Mouse (Mus musculus): ENCODE measurements around the gene Tanc1. TPM values are rescaled to one million over a fixed set of nuclear protein-coding genes. Genes with fewer than 3 reads are reported as not detected.
A peak's percentile ranks its signal among the peaks of the same experiment; 100 is the strongest.

The Tanc1 gene
- polyA plus RNA-seq, 1 experiment from 2014 or later, result 2.4 TPM

- ATAC-seq (ENCODE audit: insufficient read depth), result no peak
- H3K27me3 ChIP-seq, result no peaks in the 10 kb centered on the region
- H3K36me3 ChIP-seq (replicated peaks), result no peaks in the 10 kb centered on the region
- no peaks in the 10 kb centered on the region for H3K9me3 ChIP-seq (replicated peaks)
- peaks cover 31% of the 10 kb centered on the region for H3K4me1 ChIP-seq (replicated peaks)
- no peak overlapping the region for H3K9ac ChIP-seq
- H3K4me3 ChIP-seq (replicated peaks), result no peak overlapping the region
- no peak overlapping the region for H3K4me2 ChIP-seq
- no peak overlapping the region for H3K27ac ChIP-seq (replicated peaks)
- WGBS (ENCODE audit: insufficient replicate concordance), result 63% methylated on average over 8 of the region's 8 CpGs
Observed at GRCm38 (mm10) chr2:59672686-59673085, 60.8 kb downstream of the Tanc1 start.

- H3K9me3 ChIP-seq (replicated peaks), result no peaks in the 10 kb centered on the region
- no peaks in the 10 kb centered on the region for H3K27me3 ChIP-seq
- no peak overlapping the region for H3K27ac ChIP-seq (replicated peaks)
- H3K9ac ChIP-seq, result no peak overlapping the region
- no peak overlapping the region for H3K4me3 ChIP-seq (replicated peaks)
- 54% methylated on average over 6 of the region's 6 CpGs for WGBS (ENCODE audit: insufficient replicate concordance)
- H3K36me3 ChIP-seq (replicated peaks), result no peaks in the 10 kb centered on the region
- peaks cover 31% of the 10 kb centered on the region for H3K4me1 ChIP-seq (replicated peaks)
- no peak overlapping the region for H3K4me2 ChIP-seq
- no peak for ATAC-seq (ENCODE audit: insufficient read depth)
Observed at GRCm38 (mm10) chr2:59673351-59673750, 61.5 kb downstream of the Tanc1 start.

- Histone ChIP-seq H3K36me3 (replicated peaks) (no peaks in the 10 kb centered on the region), H3K4me1 (replicated peaks) (peaks cover 31% of the 10 kb centered on the region), H3K4me3 (replicated peaks) (no peak overlapping the region), H3K27me3 (no peaks in the 10 kb centered on the region), H3K9ac (no peak overlapping the region), H3K27ac (replicated peaks) (no peak overlapping the region), H3K4me2 (no peak overlapping the region), H3K9me3 (replicated peaks) (no peaks in the 10 kb centered on the region)
- WGBS (ENCODE audit: insufficient replicate concordance), result 58% methylated on average over 1 of the region's 1 CpGs
- ATAC-seq (ENCODE audit: insufficient read depth), result no peak
Observed at GRCm38 (mm10) chr2:59673877-59674276, 62.0 kb downstream of the Tanc1 start.

GRCm38 (mm10) chr2:59675270-59675995 lies 63.6 kb downstream of the Tanc1 start:
- ATAC-seq (ENCODE audit: insufficient read depth), result peak; percentile 51; the same call in 1 of the 2 replicates
- Histone ChIP-seq H3K4me3 (replicated peaks) (no peak overlapping the region), H3K4me1 (replicated peaks) (peaks cover 29% of the 10 kb centered on the region), H3K36me3 (replicated peaks) (no peaks in the 10 kb centered on the region), H3K27me3 (no peaks in the 10 kb centered on the region), H3K27ac (replicated peaks) (no peak overlapping the region), H3K9me3 (replicated peaks) (no peaks in the 10 kb centered on the region), H3K9ac (no peak overlapping the region), H3K4me2 (no peak overlapping the region)
- 46% methylated on average over 17 of the region's 17 CpGs for WGBS (ENCODE audit: insufficient replicate concordance)

GRCm38 (mm10) chr2:59676041-59676440 lies 64.2 kb downstream of the Tanc1 start:
- no peak for ATAC-seq (ENCODE audit: insufficient read depth)
- no peak overlapping the region for H3K4me3 ChIP-seq (replicated peaks)
- no peak overlapping the region for H3K4me2 ChIP-seq
- no peak overlapping the region for H3K27ac ChIP-seq (replicated peaks)
- 52% methylated on average over 6 of the region's 6 CpGs for WGBS (ENCODE audit: insufficient replicate concordance)
- H3K9ac ChIP-seq, result no peak overlapping the region
- H3K36me3 ChIP-seq (replicated peaks), result no peaks in the 10 kb centered on the region
- no peaks in the 10 kb centered on the region for H3K27me3 ChIP-seq
- no peaks in the 10 kb centered on the region for H3K9me3 ChIP-seq (replicated peaks)
- H3K4me1 ChIP-seq (replicated peaks), result peaks cover 26% of the 10 kb centered on the region

- Histone ChIP-seq H3K36me3 (replicated peaks) (no peaks in the 10 kb centered on the region), H3K4me2 (no peak overlapping the region), H3K4me1 (replicated peaks) (peaks cover 26% of the 10 kb centered on the region), H3K27ac (replicated peaks) (no peak overlapping the region), H3K9me3 (replicated peaks) (no peaks in the 10 kb centered on the region), H3K27me3 (no peaks in the 10 kb centered on the region), H3K4me3 (replicated peaks) (no peak overlapping the region), H3K9ac (no peak overlapping the region)
- no peak for ATAC-seq (ENCODE audit: insufficient read depth)
- WGBS (ENCODE audit: insufficient replicate concordance), result 36% methylated on average over 6 of the region's 6 CpGs
Observed at GRCm38 (mm10) chr2:59676442-59676841, 64.6 kb downstream of the Tanc1 start.

- ATAC-seq (ENCODE audit: insufficient read depth), result no peak
- H3K27ac ChIP-seq (replicated peaks), result no peak overlapping the region
- 70% methylated on average over 10 of the region's 10 CpGs for WGBS (ENCODE audit: insufficient replicate concordance)
Observed at GRCm38 (mm10) chr2:59679424-59680020, 67.7 kb downstream of the Tanc1 start.

GRCm38 (mm10) chr2:59680736-59681135 lies 68.9 kb downstream of the Tanc1 start:
- no peak for ATAC-seq (ENCODE audit: insufficient read depth)
- 34% methylated on average over 5 of the region's 5 CpGs for WGBS (ENCODE audit: insufficient replicate concordance)
- H3K4me3 ChIP-seq (replicated peaks), result no peak overlapping the region

More at GRCm38 (mm10) chr2:59679424-59680020, 67.7 kb downstream of the Tanc1 start:
- Histone ChIP-seq H3K4me3 (replicated peaks) (no peak overlapping the region), H3K27me3 (no peaks in the 10 kb centered on the region), H3K9ac (no peak overlapping the region), H3K9me3 (replicated peaks) (no peaks in the 10 kb centered on the region), H3K4me1 (replicated peaks) (peaks cover 15% of the 10 kb centered on the region), H3K36me3 (replicated peaks) (no peaks in the 10 kb centered on the region), H3K4me2 (no peak overlapping the region)

GRCm38 (mm10) chr2:59681181-59681580 lies 69.3 kb downstream of the Tanc1 start:
- 0 out of 2 replicates have a peak, but pooled peaks cover 4% of the 10 kb centered on the region for H3K4me1 ChIP-seq (replicated peaks)
- no peaks in the 10 kb centered on the region for H3K27me3 ChIP-seq
- no peak overlapping the region for H3K9ac ChIP-seq
- no peak overlapping the region for H3K27ac ChIP-seq (replicated peaks)
- H3K4me2 ChIP-seq, result no peak overlapping the region
- ATAC-seq (ENCODE audit: insufficient read depth), result no peak
- no peaks in the 10 kb centered on the region for H3K36me3 ChIP-seq (replicated peaks)
- H3K4me3 ChIP-seq (replicated peaks), result no peak overlapping the region
- no peaks in the 10 kb centered on the region for H3K9me3 ChIP-seq (replicated peaks)
- WGBS (ENCODE audit: insufficient replicate concordance), result 42% methylated on average over 4 of the region's 4 CpGs

More at GRCm38 (mm10) chr2:59680736-59681135, 68.9 kb downstream of the Tanc1 start:
- Histone ChIP-seq H3K36me3 (replicated peaks) (no peaks in the 10 kb centered on the region), H3K27ac (replicated peaks) (no peak overlapping the region), H3K4me1 (replicated peaks) (0 out of 2 replicates have a peak, but pooled peaks cover 7% of the 10 kb centered on the region), H3K9me3 (replicated peaks) (no peaks in the 10 kb centered on the region), H3K9ac (no peak overlapping the region), H3K4me2 (no peak overlapping the region), H3K27me3 (no peaks in the 10 kb centered on the region)

GRCm38 (mm10) chr2:59684864-59685605 lies 73.2 kb downstream of the Tanc1 start:
- Histone ChIP-seq H3K9me3 (replicated peaks) (no peaks in the 10 kb centered on the region), H3K27ac (replicated peaks) (no peak overlapping the region), H3K9ac (no peak overlapping the region), H3K4me2 (no peak overlapping the region), H3K27me3 (no peaks in the 10 kb centered on the region), H3K36me3 (replicated peaks) (no peaks in the 10 kb centered on the region), H3K4me1 (replicated peaks) (no peaks in the 10 kb centered on the region), H3K4me3 (replicated peaks) (no peak overlapping the region)
- WGBS (ENCODE audit: insufficient replicate concordance), result 75% methylated on average over 16 of the region's 16 CpGs
- no peak for ATAC-seq (ENCODE audit: insufficient read depth)

GRCm38 (mm10) chr2:59685606-59685950 lies 73.7 kb downstream of the Tanc1 start:
- ATAC-seq (ENCODE audit: insufficient read depth), result no peak
- 82% methylated on average over 4 of the region's 4 CpGs for WGBS (ENCODE audit: insufficient replicate concordance)
- no peak overlapping the region for H3K9ac ChIP-seq
- H3K27me3 ChIP-seq, result no peaks in the 10 kb centered on the region
- H3K4me2 ChIP-seq, result no peak overlapping the region
- H3K36me3 ChIP-seq (replicated peaks), result no peaks in the 10 kb centered on the region
- H3K4me1 ChIP-seq (replicated peaks), result no peaks in the 10 kb centered on the region
- H3K4me3 ChIP-seq (replicated peaks), result no peak overlapping the region
- H3K27ac ChIP-seq (replicated peaks), result no peak overlapping the region
- H3K9me3 ChIP-seq (replicated peaks), result no peaks in the 10 kb centered on the region
